Mouse (Mus musculus): Measurements from ENCODE around the gene Sp2.

Gene Sp2

DNA sequence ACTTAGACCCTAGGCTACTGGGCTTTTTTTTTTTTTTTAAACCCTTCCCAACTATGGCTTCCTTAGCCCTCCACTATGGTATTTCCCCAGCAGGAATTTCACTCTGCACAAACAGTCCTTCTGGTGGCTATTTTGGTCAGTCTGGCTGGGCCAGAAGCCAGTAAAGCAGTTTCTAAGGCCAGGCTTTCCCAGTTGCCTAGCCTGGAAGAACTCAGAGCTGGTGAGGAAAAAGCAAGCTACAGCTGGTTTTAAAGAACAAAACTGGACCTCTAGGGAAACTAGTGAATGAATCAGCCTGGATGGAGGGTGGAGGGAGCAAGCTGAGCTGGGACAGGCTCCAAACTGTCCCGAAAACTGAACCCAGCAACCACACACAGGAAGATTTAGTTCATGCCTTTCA lies 13.0 kb downstream of the Sp2 start:
- peak; percentile 72 to 81 for DNase-seq

DNA sequence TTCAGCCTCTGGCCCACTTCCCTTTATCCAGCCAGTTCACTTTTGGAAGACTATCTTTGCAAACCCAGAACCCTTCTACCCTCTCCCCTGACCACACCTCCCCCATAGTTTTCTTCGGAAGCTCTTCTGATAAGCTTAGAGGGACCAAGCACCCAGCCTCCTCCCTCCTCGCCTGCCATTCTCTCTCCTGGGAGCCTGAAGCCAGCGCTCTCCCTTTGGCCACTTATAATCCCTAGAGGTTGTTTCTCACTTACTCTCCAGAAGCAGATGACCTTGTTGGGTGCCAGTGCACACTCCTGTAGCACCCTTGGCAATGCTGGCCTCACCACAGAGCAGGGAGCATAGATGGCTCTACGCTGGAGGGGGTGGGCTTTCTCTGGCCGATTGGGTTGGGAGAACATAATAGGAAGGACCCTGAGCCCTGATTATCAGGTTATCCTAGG lies 13.5 kb downstream of the Sp2 start:
- DNase-seq, result no peak

DNA sequence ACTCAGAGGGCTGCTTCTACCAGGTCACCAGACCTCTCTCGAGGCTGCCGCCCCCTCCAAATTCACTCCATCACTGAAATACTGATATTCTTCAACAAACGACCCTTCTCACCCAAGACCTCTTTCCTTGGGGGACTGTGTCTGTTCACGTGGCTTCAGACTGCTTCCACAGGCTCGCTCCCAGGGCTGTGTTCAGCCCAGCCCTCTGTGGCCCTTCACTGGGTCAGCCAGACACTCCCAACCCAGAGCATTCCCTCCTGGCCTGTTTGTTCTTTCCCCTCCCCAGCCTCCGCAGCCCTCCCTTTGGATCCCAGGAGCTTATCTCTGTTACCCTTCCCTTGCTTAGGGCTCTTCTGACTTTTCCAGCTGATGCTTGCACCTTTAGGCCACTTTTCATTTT lies 14.3 kb downstream of the Sp2 start:
- DNase-seq, result no peak

DNA sequence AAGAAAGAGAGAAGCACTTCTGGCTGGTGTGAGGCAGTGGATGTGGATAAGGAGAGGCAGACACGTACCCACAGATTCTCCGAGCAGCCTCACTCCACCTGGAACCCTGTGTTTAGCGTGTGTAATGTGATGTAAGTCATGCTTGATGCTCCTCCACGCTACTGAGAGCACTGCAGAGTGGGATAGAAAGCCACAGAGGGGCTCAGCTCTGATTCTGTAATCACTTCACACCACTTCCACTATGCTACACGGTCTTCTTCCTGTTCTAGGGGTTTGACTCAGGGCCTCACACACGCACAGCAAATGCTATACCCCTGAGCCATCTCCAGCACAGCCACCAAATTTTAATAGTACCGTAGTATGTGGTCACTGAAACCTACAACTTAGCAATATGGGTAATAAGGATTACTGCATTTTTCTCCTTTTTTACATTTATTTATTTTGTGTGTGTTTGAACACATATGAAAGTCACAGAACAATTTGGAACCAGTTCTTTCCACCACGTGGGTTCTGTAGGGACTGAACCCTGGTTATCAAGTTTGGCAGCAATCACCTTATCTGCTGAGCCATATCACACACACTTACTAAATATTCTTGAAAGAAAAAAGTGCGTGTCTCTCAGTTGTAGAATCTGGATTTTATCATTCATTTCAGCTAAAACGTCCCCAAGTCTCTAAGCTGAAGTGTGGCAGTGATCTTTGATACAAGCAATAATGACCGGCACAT lies 15.1 kb downstream of the Sp2 start:
- DNase-seq, result no peak

DNA sequence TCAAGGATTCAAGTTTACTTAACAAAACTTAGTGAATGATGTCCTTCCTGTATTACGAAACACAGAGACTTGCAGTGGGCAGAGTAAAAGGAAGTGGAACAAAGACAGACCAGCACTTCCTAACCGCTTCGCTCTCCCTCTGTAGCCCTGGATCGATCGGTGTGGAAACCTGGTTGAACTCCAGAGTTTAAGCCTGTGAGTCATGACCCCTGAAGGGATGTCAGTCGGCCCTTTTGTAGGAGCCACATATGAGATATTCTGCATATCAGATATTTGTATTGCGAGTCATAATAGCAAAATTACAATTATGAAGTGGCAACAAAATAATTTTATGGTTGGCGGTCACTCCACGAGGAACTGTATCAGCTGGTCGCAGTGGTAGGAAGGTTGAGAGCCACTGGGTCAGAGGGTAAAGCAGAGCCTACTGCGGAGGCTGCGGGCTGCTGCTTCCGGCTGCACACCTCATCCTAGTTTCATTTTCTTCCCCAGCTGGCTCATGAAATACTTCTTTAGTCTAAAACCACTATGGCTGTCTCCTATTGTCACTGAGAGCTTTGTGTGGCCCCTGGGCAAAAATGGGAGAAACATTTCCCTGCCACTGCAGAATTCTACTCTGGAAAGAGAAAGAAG lies 15.7 kb downstream of the Sp2 start:
- peak; percentile 42 to 57 for DNase-seq

DNA sequence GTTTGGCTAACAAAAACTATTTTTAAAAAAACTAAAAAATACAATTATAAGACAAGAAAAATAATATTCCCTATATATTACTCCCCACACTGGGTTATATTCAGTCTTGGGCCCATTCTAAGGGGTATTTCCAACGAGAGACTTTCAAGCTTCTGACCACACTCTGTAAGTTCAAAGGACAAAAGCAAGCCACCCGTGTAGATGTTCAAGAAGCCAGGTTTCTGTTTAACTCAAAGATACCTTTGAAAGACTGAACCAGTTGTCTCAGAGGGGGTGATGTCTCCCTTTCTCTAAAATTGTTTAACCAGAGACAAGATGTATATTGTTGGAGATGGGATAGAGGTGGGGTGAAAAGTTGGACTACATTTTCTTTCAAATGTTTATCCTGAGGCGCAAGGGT lies 16.6 kb downstream of the Sp2 start:
- peak in 1 of 2 experiments; percentile 37 for DNase-seq

DNA sequence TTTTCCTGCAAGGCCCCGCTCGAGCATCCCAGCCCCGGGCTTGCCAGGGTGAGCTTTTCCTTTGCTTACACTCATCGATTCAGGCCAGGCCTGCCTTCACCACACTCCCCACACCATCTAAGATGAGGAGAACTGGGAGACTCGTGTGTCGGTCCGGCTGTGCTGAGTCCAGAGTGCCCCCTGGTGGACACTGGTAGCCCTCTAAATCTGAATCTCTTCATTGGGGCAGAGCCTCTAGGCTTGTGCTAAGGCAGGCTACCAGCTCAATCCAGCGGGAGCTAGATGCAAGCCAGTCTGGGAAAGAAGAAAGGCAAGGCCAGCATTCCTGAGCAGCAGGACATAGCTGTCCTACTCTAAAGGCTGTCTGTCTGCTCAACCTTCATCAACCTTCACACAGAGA lies 19.2 kb downstream of the Sp2 start:
- peak; percentile 96 to 99 for DNase-seq

DNA sequence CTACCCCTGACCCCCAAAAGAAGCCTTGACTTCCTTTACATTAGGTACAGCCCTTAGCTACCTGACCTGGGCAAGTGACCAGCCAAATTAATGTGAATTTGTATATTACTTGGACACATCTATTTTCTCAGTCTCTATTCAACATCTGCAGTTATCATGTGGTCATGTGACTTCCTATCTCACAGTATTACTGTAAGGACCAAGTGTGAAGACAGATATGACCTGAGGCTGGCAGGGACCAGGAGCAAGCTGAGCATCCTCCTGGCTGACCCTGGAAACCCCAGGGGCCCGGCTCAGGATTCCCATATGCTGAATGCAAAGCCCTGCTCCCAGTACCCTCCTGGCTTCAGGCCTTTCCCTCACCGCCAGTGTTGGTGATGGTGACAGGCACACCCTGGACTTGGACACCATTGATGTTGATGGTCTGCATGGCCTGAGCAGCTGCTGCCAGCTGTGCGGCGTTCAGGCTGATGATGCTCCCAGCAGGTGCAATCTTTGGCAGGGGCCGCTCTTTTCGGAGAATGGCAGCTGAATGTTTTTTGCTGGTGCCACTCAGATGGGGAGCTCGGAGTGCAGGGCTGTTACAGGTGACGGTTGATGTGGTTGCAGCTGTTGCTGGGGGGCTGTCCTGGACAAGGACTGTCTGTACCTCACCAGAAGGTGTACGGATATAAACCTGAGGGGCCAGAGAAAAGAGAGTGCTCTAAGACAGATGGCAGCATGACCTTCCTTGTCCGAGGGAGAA lies 25.5 kb downstream of the Sp2 start:
- DNase-seq, result no peak

DNA sequence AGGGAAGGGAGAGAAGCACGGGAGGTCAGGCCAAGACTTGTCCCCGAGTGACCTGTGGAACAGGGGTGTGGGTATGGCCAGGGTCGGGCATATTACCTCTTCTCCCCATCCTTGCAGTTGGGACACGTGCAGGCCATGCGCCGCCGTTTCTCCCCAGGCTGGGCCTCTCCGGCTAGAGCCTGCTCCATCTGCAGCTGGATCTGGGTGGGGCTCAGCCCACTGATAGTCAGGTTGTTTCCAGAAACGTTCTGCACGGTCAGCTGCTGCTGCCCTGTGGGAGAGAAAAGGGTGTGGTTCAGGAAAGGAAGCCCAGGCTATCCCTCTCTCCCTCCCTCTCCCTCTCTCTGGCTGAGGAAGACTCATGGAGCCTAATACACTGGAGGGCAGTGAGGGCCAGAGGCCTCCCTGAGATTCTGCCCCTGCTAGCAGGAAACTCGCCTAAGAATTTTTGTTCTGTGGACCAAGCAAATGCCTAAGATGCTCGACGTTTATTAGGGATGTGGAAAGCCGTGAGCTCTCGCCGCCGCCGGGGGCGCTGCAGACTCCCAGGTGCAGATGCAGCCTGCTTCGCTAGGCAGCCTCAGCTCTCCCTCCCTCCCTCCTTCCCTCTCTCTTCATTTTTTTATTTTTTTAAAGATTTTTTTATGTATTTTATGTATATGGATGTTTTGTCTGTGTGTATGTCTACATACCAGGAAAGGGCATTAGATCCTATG lies 26.6 kb downstream of the Sp2 start:
- no peak for DNase-seq

DNA sequence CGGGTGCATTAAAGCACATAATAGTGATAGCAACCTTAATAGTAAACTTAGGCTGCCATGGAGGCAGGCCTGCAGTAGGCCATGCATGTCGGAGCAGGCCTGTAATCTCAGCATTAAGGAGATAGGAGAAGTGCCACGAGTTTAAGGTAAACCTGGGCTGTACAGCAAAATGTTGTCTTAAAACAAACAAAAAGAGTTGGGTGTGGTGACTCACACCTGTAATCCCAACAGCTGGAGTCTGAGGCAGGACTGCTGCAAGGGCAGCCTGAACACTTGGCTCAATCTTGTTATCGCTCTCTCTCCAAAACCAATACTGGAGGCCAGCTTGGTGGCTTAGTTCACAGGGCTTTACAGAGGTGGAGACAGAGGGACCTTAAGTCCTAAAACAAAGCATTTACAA lies 27.7 kb downstream of the Sp2 start:
- no peak for DNase-seq

DNA sequence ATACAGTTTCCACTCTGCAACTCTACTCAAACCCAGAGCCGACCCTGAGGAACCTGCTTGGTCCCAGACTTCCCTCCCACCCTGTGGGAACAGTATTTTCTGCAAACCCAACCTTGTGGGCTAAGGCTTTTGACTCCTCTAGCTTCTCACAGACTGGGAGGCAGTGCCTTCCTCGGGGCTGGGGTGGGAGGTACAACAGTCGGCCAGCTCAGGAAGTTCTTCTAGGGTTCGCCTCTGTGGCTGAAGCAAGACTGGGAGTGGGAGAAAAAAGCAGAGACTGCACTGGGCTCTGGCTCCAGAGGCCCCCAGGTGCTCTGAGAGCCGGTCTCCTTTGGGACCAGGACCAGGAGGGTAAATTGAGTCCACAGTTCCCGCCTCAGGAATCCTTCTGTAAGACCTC lies 29.9 kb downstream of the Sp2 start:
- DNase-seq, result no peak

DNA sequence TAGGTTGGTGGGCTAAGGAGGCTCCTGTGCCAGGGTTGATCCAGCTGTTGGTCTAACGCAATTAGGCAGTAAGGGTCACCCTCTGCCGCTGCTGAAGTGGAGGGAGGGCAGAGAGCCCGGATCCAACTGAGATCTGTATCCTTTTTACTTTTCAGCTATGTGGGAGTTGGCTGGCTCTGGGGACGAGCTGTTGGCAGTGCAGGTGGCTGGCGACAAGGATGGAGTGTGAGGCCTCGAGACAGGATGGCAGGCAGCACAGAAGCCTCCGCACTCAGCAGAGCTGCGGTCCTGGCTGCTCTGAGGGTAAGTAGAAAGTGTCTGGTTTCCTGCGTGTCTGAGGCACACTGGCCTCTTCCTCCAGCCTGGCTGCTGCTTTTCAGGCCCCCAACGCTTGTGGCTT lies 30.3 kb downstream of the Sp2 start:
- DNase-seq, result no peak

DNA sequence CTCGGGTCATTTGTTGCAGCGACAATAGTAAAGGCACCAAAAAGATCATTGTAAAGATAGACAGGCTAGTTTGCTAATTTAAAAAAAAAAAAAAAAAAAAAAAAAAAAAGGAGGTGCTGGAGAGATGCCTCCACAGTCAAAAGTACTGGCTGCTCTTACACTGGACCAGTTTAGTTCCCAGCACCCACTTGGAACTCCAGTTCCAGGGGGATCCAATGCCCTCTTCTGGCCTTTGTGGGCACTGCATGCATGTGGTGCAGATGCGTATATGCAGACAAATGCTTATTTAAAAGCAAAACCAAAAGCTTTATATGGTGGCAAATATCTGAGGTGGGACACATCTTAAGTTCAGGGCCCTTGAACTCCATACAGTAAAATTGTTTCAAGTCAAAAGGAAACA lies 32.0 kb downstream of the Sp2 start:
- no peak for DNase-seq

DNA sequence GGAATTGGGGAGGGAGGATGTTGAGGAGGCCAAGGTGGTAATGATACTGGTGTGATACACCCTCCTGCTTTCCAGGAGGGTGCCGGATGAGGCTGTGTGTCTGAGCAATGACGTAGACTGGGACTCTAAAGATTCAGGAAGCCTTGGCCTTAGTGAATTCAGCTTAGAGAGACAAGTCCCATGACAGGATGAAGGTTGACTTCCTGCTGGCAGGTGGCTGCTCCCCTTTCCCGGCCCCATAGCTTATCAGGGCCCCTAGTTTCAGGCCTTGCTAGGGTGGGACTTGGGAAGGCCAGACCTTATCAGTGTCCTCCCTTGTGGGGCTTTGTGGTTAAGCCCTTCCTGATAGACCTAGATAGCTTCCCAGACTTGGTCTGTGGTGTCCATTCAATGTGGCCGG lies 34.9 kb downstream of the Sp2 start:
- DNase-seq, result no peak

DNA sequence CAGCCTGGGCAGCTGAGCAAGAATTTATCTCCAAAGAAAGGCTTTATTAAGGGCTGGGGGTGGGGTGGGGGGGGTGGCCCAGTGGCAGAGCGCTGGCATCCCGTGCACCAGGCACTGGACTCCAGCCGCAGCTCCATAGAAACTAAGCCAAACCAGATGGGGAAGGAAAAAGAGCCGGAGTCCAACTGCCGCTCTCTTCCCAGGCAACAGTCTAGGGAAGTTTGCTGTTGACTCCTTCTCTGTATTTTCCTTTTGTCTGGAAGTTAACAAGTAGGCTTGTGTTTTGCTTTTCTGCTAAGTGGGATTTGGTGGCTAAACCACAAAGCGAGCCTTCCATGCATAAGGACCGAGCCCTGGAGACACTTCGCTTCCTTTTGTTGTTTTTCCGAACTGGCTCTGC lies 36.3 kb downstream of the Sp2 start:
- DNase-seq, result no peak

DNA sequence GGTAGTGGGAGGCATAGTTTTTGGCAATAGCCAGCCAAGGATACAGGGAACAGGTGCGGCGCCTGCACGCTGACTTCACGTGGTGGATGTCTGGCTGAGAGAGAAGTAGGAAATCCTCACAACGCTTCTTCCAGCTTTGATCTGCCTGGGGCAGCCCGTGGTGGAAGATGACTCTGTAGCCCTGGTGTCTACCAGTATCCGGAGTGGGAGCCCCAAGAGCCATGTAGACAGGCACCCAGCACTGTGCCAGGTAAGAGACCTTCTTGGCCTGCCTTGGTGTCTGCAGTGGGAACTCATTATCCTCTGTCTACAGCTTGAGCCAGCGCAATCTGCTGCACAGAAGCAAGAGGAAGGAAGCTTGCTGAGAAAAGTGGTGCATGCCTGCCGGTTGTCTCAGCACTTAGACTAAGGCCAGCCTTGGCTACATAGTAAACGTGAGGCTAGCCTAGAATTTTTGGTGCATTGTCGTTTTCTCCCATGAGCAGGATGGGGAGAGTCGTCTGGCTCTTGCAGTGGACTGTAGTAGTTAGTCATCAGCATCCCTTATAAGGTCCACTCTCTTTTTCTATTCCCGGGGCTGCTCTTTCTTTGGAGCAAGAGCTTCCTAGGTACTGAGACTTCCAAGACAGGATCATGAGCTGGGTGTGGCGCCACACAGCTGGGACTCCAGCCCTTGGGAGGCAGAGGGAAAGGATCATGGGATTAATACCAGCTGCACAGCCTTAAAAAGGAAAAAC lies 37.7 kb downstream of the Sp2 start:
- no peak for DNase-seq

DNA sequence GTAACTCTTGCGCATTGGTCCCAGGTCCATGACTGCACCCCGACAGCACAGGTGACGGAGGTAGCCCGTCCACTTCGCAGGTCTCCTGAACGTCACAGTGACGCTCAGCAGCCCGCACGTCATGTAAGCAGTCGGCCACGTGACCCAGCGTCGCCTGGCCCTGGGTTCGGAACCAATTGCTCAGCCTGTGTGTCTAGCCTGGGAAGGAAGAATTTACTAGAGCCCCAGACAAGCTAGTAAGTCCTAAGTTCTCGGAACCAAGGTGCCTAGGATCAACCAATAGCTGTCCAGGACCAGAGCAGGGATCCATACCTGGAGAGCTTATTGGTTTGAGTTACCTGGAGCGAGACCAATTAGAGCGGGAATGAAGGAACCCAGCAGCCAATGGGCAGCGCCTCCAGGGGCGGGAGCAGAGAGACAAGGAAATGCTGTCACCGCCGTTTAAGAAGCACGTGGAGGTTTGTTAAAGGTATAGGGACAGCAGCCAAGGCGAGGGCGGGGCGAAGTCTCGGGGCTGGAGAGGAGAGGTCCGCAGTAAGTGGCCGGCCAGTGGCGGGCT lies 38.9 kb downstream of the Sp2 start, which contains the start of gene Pnpo:
Gene Pnpo, minus strand, starts transcription at position 241 of the 559 bp plus-strand sequence.
- DNase-seq, result peak; percentile 94 to 98

DNA sequence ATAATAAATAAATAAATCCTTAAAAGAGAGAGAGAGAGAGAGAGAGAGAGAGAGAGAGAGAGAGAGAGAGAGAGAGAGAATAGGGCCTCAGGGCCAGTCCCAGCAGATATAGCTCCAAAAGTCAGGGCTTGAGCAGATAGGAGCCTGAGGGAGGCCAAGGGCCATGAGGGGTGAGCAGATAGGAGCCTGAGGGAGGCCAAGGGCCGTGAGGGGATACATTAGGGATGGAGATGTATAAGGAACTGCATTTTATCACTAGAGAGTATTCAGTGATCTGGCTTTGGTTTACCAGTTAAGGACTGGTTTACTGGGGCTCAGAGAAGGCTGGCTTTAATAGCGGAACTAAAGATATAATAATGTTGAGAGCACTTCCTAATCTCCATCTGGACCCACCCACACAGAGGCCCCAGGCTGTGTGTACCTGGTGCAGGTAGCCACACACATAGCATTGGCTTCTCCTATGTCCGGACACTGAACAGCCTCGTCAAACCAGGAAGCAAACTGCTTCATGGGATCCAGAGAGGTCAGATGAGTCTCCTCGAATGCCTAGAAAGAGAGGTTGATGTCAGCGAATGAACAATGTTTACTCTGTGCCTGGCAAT lies 40.7 kb downstream of the Sp2 start:
- no peak for DNase-seq

DNA sequence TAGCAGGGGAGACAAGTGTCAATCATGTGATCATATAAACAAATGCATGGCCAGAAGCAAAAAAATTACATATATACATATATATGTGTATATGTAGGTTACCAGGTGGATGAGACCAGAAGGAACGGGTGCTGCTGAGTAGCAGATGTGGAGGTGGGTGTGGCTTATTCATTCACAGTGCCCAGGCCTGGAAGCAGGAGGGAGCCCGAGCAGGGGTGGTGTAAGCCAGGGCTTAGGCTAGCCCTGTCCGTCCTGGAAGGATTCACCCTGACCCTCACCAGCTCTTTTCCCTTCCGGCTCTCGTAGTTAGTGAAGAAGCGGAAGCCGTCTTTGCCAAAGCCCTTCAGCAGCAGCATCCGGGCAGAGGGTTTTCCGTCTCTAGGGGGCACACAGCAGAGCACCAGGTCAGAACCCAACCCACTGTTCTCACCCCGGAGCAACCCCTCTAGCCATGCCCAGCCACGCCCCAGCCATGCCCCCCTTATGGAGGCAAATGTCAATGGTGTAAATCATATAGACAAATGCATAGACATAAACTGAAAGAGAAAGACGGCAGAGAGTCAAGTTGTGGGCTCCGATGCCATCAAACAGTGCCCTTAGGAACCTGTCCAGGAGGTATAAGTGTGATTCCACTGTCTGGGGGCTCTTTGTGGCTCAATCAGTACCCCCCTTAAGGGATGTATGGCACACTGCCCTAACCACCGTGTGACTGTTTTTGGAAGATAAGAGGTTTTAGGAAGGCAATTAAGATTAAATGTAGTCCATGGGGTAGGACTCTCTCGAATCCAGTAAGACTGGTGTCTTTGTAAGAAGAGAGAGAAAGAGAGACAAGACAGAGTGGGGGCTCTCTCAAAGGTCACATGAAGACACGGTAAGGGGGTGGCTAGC lies 41.9 kb downstream of the Sp2 start:
- DNase-seq, result no peak

DNA sequence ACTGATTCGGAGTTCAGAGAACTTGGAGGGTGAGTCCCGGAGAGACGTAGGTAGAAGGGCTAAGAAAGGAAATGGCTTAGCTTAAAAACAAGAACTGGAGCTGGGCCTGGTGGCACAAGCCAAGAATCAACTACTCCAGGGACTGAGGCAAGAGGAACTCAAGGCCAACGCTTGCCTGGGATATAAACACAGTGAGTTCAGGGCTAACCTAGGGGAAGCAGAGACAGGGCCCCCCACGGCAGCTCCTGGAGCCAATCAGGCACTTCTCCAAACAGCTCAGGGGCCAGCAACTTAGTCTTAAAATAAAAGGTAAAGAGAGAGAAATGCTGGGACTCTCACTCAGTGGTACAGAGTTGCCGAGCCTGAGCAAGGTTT lies 44.3 kb downstream of the Sp2 start:
- no peak for DNase-seq
